Mouse (Mus musculus) megakaryocyte progenitor cell, adult 5-6 weeks (primary cell): ENCODE data around the gene Bloc1s5. TPM values are rescaled to one million over a fixed set of nuclear protein-coding genes. Genes with fewer than 3 reads are reported as not detected.
"Not testable (repeated sequence)": the region's sequence is repeated elsewhere in the genome, so short reads cannot be mapped to it uniquely, and the experiment has no call there.

Source experiments
- ATAC-seq: replicated peaks from 2 replicates; pipeline ENCODE4 v1.8.0; 2016; ENCODE audit warnings: mild to moderate bottlenecking, moderate TSS enrichment, inconsistent platforms; ENCODE audit not compliant: poor library complexity
- total RNA-seq, 2 experiments: library from RNA; stranded (forward) in 1 of 2; stranded (reverse) in 1 of 2; fragments of 157-497, 149-512 nt in 1 of 2; fragments of 200-1000 nt in 1 of 2; gene quantifications; 2 replicates each; pipeline versions ENCODE4 v1.2.3 to v1.2.4; 2015 to 2017

The Bloc1s5 gene
- total RNA-seq, 2 experiments from 2014 or later = 3.6 to 13.0 TPM

DNA sequence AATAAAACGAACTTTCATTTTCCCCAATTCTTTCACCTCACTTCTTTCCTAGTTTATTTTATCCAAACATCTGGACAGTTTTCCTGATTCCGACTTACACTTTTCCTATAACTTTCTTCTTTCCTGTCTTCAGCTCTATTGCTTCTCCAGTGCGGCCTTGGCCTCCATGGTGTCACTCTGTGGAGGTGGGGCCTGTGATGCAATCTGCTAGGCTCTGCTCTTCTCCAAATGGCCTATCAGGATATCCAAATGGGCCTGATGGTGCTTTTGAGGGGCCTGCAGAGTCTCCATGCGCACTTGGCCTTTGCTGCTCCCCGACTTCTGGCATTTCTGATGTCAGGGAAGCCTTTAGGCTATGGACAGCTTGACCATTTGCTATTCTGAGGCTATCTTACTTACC is 11.6 kb downstream of the Bloc1s5 start:
- ATAC-seq = no peak

DNA sequence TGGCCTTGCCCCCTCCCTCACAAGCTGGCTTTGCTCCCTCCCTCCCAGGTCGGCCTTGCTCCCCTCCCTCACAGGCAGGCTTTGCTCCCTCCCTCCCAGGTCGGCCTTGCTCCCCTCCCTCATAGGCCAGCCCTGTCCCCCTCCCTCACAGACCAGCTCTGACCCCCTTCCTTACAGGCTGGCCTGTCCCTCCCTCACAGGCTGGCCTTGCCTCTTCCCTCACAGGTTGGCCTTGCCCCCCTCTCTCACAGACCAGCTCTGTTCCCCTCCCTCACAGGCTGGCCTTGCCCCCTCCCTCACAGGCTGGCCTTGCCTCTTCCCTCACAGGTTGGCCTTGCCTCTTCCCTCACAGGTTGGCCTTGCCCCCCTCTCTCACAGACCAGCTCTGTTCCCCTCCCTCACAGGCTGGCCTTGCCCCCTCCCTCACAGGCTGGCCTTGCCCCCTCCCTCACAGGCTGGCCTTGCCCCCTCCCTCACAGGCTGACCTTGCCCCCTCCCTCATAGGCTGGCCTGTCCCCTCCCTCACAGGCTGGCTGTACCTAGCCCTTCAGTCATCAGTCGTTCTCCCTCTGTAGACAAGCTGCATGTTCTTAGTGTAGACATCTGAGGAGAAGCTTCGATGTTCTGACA is 16.8 kb downstream of the Bloc1s5 start:
- not testable (repeated sequence) for ATAC-seq

DNA sequence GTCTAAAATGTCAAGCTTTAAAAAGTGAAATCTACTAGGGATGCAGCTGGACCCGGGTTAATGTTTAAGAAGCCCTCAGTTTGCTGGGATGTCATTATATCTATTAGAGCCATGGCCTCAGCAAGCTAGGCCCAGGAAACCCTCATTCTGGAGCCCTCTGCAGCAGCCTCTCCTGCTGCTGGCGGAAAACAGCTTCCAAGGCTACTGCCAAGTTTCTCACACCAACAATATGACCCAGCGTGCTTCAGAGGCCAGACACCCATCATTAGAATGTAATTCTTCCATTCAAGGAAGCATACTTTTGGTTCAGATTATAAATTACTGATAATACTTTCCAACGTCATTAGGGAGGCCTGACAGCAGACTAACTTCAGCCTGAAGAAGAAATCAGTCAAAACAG is 18.0 kb downstream of the Bloc1s5 start:
- no peak for ATAC-seq

DNA sequence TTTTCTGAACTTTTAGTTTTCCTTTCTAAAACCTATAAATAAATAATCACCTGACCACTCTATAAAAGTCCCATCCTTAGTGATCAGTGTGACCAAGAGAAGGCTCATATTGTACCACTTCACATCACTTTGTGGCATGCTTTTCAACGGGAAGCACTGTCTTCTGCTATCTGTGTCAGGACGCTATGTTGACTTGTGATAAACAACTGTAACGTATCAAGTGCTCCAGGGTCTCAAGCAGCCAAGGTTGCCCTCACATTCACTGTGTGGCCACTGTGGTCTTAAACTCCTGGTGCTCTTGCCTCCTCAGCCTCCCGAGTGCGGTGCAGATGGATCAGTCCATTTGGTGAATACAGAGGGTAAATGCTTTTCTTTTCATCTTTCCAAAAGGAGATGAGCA is 19.3 kb downstream of the Bloc1s5 start:
- peak; percentile 50 for ATAC-seq

DNA sequence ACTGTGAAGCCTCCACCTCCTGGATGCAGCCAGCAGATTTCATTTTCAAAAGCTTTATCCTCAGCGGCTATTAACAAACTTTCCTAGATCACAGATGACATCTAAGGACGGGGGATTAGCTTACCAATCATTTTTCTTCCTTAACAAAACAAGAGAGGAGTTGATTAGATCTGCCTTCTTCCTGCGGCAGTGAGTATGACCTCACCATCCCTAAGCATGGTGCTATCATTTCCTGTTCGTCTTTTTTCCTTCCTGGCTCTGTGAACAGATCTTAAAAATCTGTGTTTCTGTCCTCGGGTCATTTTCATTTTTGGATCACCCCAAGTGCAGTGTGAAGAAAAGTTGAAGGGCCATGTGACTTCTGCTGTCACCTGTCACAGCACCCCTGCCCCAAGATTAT is 20.6 kb downstream of the Bloc1s5 start:
- no peak for ATAC-seq

DNA sequence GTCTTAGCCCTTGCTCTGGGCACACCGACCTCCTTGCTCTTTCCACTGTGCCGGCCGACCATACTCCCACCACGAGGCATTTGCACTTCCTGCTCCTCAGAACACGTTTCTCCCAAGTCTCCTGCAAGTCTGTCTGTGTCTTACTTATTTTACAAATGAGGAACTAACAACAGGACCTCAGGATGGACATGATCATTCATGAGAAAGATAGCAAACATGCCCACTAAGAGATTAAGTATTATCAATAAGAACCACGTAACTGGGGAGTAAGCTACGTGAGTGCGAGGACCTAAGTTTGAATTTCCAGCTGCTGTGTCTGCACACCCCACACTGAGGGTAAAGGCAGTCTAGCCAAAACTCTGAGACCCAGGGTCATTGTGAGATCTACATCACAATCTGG is 21.3 kb downstream of the Bloc1s5 start:
- no peak for ATAC-seq

DNA sequence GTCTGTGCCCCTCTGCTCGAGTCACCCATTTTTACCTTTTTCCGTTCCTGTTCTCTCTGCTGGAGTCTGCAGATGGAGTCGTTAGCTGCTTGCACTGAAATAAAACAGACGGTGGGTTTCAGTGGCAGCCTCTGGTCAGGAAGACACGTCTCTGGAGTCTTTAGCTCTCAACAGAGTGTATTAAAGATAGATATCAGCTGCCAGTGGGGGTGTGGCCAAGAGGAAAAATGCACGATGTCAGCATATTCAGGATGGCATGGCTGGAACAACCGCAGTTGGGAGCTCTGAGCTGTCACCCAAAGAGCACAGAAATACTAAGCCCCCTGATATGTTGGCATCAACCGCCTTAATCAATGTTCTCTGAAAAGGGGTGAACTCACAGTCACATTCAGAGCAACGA is 22.3 kb downstream of the Bloc1s5 start:
- no peak for ATAC-seq

DNA sequence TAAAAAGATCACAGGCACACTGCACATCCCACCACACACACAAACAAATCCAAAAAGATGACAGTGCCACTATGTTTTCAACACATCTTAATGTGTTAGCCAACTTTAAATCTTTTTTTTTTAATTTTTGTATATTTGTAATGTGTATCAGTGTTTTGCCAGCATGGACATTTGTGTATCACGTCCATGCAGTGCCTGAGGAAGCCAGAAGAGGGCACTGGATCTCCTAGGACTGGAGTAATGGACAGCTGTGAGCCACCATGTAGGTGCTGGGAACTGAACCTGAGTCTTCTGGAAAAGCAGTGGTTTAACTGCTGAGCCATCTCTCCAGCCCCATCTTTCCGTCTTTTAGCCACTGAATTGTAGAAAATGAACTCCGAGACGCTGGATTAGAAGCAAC is 22.7 kb downstream of the Bloc1s5 start:
- ATAC-seq = no peak

DNA sequence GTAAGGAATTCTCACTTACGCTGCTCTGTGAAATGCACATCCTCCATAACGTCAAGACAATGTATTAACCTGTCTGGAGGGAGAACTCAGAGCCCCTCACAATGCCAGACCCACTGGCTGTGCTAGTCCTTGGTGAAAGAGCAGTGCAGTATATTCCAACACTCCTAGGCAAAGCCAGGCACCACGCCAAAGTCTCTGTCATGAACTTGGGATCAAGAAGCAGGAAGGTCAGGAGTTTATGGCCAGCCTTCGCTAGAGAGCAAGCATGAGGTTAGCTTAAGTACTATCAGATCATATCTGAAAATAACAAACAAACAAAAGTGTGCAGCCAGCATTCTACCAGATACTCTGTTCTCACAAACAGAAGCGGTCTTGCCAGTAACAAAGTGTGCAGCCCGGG is 24.6 kb downstream of the Bloc1s5 start:
- ATAC-seq = no peak

DNA sequence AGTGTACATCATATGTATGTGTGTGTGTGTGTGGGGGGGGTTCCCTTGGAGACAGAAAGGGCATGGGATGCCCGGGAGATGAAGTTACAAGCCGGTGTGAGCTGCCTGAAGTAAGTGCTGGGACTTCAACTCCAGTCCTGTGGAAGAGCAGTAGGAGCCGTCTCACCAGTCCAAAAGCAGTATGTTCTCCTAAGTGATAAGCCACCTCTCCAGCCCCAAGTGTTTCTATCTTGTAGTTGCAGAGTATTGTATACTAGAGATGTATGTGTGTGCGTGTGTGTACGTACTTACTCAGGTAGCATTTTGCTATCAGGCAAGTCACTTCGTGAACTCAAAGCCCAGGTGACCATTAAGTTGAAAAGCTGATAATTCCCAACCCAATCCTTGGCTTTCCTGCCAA is 27.8 kb downstream of the Bloc1s5 start:
- ATAC-seq = peak; percentile 38; the same call in 1 of the 2 replicates

DNA sequence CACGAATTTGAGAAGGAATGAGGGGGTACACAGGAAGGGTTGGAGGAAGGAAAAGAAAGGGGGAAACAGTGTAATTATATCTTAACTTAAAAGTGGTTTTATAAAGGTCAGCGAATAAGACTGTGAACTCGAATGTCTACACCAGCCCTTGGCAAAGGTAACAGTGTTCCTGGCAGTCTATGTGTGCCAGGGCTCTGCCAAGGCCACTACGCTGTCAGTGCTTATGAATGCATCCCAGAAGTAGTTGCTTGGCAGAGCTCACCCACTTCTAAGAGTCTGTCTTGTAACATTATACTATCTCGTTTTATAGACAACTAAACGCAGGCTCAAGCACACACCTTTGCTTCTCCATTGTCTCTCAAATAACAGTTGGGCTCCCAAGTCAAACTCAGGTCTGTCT is 29.6 kb downstream of the Bloc1s5 start:
- no peak for ATAC-seq

DNA sequence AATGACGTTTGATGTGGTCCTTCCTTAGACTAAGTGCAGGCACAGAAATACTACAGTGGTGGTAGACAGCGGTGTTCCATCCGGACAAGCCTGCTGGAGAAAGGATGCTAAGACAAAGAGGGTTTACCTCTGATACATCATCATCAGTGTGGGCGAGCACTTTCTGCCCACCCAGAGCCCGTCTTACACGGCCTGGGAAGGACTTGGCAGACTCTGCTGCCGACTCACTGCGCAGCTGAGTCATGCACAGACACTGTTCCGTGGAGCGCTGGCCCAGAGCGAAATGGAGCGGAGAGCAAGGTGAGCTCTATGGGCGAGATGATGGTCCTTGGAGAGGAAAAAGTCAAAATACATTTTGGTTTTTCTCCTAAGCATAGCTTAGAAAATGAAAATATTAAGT is 31.9 kb downstream of the Bloc1s5 start:
- ATAC-seq = no peak

DNA sequence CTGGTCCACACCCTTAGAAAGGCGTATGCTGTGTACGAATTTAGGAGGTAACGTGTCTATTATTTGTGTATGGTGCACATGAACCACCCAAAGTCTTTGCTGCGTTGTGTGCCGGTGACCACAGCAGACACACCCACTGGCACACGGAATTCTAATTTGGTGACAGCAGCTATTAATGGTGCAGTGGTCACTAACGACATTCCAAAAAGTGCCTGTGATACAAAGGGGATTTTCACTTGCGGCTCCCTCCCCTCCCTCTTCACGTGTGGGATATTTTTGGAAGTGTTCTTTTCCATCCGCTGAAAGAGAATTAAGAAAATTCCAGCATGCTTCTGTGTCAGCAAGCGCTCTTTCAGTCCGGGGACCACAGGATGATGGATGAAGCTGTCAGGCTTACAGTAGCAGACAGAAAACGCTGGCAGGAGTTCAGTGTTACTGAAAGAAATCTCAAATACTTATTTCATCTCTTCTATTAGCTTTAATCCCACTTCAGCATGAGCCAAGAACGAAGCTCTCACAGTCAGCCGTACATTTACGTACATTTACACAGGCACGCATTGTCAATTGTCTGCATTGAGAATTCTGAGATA is 32.6 kb downstream of the Bloc1s5 start:
- ATAC-seq = no peak

DNA sequence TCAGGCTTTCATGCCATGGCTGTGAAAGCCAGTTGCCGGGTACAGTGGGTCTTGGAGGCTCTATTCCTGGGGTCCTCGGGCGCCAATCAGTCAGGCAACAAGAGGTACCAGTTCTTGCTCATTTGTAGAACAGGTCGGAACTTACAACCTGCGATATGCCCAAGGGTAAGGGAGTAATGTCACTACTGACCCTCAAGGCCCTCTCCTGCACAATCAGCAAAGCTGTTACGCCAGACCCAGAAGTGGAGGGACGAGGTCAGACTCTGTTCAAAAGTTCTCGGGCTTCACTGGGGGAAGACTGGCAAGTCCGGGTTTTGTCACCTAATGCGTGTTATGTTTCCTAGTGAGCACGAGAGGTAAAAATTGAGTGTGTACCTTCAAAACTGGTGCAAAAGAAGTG is 34.1 kb downstream of the Bloc1s5 start:
- ATAC-seq = no peak

DNA sequence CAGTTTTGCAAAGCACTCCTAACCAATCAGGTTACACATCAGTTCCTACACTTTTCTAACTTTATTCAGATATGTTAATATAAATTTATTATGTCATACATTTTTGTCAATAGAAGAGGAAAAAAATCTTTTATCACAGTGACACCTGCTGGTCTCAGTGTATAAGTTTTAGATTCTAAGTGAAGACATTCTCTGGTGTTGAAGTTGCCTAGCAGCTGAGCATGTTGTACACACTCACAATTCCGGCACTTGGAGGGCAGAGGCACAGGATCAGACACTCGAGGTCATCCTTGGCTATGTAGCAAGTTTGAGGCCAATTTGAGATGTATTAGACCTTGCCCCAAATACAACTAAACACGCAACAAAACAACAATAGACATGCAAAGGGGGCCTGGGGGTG is 37.8 kb downstream of the Bloc1s5 start:
- no peak for ATAC-seq

DNA sequence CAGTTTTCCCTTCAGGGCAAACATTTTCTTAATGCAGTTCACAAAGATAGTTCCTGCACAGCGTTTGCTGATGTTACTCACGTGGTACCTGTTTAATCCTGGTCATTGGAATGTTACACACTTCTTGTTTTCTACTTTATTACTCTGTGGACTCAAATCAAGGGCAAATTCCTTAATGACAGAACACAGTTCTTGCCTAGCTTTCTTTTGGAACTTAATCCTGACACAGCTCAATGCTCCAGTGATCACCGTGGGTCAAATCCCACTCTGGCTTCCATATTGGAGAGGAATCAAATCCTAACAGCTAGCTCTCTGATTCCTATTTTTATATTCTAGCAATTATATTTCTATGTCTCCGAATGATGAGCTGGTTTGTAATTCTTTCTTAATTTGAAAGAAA is 38.4 kb downstream of the Bloc1s5 start:
- no peak for ATAC-seq

DNA sequence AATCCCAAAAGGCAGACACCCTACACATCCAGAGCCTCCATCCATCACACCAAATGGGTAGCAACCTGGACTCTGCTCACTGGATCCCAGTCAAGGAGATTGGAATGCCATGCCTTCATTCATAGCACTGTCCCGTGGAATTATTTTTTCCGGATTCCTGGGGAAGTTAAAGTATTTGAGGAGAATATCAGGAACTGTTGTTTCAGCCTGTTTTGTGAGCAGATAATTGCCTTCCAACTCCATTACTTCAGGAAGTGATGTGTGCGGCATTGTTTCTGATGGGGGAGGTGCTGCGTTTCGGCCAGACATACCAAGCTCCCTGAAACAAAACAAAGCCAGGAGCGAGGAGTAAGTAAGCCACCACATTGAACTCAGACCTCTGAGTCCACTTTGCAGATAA is 41.8 kb downstream of the Bloc1s5 start:
- ATAC-seq = no peak

DNA sequence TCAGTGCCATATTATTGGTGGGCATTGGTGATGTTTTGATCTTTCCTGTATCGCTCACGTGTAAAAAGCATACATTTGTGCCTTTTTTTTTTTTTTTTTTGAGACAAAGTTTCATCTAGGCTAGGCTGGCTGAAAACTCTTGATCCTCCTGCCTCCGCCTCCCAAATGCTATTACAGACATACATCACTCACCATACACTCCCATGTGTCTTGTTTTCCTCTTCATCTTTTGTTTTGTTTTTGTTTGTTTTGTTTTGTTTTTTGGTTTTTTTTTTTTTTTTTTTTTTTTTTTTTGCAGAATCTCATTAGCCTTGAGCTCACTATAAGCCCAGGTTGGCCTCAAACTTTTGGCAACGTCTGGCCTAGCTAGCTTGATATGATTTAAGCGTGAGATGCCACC is 47.6 kb downstream of the Bloc1s5 start:
- no peak for ATAC-seq

DNA sequence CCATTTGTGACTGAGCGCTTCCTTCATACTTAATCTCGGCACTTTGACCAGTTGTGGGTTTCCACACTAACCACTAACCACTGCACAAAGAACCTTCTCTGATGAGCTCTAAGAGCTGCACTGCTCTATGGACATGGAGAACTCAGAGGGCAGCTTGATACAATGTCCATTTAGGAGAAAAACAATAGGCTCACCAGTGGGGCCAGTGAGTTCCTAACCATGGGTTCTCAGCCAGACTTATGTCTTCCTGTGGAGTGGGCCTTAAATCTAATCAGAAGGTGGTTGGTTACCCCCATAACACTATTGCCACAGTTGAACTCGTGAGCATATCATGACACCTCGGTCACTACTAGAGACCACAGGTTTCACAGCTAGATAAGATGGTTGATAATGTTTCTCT is 48.5 kb downstream of the Bloc1s5 start:
- ATAC-seq = no peak

DNA sequence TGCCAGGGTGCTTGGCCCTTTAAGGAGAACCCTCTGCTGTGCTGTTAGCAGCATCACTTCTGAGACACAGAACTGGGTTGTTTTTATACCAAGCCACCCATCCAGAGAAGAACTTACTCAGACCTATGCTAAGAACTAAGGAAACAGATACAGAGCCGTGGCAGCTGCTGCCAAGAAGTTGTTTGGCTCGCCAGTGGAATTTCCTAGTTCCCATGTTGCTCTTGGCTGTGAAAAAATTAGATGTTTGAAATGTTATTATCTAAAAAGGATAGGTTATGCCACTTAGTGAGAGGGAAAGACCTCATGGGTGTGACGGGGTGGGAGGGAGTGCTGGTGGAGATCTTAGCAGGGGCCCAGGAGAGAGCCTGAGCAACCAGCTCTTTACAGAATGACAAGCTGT is 52.1 kb downstream of the Bloc1s5 start:
- ATAC-seq = no peak

DNA sequence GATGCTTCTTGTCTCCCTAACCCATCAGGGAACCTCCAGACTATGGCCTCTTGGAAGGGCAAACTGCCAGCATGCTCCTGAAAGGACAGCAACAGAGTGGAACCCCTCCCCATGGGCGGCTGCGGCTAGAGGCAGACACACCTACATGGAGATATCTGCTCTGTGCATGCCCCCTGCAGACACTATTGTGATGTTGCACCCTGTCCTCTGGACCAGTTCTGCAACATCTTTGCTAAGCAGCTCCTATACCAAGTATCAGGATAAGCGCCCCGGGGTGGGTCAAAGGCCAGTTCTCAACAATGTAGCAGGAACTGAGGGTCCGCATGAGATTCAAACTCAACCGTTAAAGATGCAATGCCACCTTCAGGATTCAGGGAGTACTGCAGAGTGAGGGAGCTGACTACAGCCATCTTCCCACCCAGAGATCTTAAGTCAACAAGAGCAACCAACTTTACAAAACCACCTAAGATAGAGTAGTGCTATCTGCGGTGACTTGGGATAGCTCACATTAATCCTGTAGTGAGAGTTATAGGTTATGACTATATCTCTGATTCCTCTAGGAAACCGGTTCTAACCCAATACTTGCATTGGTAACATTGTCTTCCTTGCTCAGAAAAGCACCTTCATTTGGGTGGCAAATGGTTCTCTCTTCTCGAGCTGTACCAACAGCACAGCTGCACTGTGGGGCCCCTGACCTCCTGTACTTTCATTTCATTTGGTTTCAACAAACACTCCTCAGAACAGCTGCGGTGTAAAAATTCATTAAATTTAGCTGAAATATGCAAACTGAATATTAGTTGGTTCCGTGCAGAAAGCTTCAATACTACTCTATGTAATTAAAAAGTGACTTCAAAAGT is 54.1 kb downstream of the Bloc1s5 start:
- peak; percentile 86 for ATAC-seq

DNA sequence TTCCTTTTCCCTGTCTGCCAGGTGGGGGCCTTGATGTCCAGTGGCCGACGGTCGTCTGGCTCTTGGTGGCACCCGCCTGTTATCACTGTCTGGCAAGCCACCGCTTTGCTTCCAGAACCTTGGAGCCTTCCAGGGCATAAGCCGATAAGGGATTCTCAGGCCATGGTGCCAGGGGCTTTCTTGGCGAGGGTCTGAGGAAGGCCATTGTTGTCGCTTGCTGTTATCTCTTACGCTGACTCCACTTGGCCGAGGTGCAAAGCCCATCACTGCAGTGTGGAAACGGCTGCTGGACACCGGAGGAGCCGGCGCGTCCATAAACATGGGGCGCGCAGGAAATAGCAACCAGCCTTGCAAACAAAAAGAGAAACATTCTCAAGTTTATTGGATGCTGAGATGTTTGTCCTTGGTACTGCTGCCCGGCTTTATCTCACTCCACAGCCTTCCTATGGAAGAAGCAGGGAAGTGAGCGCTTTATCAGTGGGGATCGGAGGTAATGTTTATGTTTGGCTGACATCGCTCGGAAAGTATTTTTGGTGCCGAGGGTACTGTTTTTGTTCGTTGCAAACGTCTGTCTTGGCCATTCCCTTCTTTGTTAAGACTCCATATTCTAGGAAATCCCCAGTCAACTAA is 54.8 kb downstream of the Bloc1s5 start:
- ATAC-seq = peak; percentile 30
